Mouse (Mus musculus) gastrocnemius, adult 18-20 months (tissue): ENCODE measurements at regions not wholly inside any gene's neighbourhood (a gene's known extent, or its start where the extent isn't known, plus 50 kb on each side); places are given as distances from the start of the nearest gene placed in this dataset.

ENCODE experiments used
- DNase-seq: peaks from one replicate; pipeline ENCODE4 v3.0.0; 2021; ENCODE audit warnings: low spot score

GRCm38 (mm10) chr10:30952410-30952809, 109.8 kb upstream of the Hey2 start:
- no peak for DNase-seq

GRCm38 (mm10) chr10:30946601-30947000, 104.0 kb upstream of the Hey2 start:
- no peak for DNase-seq

GRCm38 (mm10) chr10:30918322-30918988, 75.9 kb upstream of the Hey2 start:
- no peak for DNase-seq

GRCm38 (mm10) chr10:30893771-30894170, 51.2 kb upstream of the Hey2 start:
- DNase-seq, result no peak
